Mouse (Mus musculus) left cerebral cortex, adult 18-20 months (tissue): Measurements from ENCODE around the gene Gm7030. TPM values are rescaled to one million over a fixed set of nuclear protein-coding genes. Genes with fewer than 3 reads are reported as not detected.
"Not testable (repeated sequence)": the region's sequence is repeated elsewhere in the genome, so short reads cannot be mapped to it uniquely, and the experiment has no call there.

Experiments
- DNase-seq, 2 experiments: peaks; one replicate each; pipeline ENCODE4 v3.0.0; 2021 to 2022; ENCODE audit warnings: low spot score in 2 of 2, mixed read lengths in 1 of 2
- total RNA-seq, 2 experiments: library from RNA; stranded (reverse); gene quantifications; 2 replicates each; pipeline ENCODE4 v1.2.3; 2021

The Gm7030 gene
- total RNA-seq, 2 experiments from 2014 or later: not detected

DNA sequence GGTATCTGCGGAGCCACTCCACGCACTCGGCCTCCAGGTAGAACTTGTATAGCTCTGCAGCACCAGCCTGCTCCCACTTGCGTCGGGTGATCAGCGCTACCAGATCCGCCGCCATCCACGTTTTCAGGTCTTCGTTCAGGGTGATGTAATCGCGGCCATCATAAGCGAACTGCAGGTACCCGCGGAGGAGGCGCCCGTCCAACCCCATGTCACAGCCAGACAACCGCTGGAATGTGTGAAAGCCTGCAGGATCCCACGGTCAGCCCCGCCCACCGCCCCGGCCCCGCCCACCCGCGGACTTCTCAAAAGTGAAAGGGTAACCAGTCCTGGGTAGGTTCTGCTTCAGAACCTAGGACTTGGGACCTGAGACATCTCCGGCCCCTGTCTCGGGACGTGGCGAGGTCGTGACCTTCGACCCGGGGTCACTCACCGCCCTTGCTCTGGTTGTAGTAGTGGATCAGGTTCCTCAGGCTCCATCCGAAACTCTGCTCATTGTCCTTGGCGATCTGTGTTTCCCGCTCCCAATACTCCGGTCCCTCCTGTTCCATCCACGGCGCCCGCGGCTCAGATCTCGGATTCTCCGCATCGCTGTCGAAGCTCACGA lies 45.9 kb downstream of the Gm7030 start:
- DNase-seq: peak in 1 of 2 experiments; percentile 27

DNA sequence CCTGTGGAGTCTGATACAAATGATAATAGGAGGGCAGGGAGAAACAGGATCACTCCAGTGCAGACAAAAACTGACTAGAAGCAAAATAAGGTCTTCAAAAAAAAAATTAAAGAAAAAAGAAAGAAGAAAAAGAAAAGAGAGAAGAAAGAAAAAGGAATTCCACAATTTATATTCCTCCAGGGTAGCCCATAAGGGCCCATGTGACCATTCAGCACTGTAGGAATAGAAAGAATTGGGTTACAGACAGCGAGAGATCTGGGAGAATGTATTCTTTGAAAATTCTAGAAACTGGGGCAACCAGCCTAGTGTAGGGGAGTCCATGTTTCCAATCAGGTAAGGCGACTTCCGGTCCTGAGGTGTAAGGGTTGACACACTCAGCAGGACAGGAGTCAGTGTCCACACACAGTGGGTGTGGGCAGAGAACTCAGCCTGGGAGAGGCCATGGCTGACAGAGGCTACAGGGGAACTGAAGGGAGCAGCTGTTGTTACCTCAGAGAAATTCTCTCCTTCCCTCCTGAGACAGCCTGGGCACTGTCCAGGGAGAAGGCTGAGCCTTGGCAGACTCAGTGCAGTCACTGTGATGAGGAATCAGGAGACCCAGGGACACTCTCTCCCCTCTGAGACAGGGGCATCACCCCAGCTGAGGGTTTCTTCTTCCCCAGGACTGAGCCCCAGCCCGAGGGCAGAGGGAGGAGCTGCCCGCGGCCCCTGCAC lies 46.5 kb downstream of the Gm7030 start:
- not testable (repeated sequence) for DNase-seq

DNA sequence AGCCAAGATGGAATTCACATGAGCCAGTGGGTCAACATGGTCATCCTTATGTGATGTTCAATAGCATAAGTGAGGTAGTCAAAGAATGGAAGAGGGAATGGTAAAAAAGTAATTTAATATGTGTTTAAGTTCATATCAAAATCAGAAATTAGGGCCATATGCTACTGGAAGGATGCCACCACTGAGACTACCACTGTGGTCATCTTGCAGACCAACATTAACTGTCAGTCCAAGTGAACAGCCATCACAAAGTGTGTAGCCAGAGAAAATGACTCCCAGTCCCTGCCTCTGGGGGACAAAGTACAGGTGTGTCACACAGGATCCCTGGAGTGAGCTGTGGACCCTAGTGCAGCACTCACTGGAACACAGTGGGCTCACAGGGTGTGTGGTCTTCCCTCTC lies 47.3 kb downstream of the Gm7030 start:
- not testable (repeated sequence) for DNase-seq

DNA sequence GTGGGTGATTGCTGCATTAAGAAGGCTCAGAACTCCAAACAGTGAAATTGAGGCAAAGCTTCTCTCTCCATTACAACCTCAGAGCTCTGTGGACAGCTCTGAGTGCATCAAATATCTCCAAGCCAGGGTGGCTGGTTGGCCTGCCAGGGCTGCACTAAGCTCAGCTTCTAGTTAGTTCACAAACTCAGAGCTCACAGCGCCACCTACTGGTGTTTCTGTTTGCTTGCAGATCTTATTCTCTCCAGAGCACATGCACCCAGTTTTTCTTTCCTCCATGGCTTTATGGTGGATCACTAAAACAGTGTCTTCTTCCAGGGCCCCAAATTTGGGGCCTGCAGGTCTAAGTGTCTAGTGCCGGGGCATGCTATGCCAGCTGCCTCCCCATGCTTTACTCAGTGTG lies 68.4 kb downstream of the Gm7030 start:
- peak; percentile 92 to 98 for DNase-seq

Other genes starting within 250 kb of the Gm7030 start
- 10 to 100 TPM; 30.6 to 32.3 TPM for gene Dhx16, start 249.6 kb downstream of the Gm7030 start, total RNA-seq
- 10 to 100 TPM; 56.4 to 57.5 TPM for gene 2310061I04Rik, start 232.0 kb downstream of the Gm7030 start, total RNA-seq
- gene Atat1, start 219.3 kb downstream of the Gm7030 start, total RNA-seq: 10 to 100 TPM; 53.6 to 56.3 TPM
- gene Mrps18b, start 213.0 kb downstream of the Gm7030 start, total RNA-seq: 10 to 100 TPM; 39.9 to 41.3 TPM
- gene Ppp1r10, start 213.0 kb downstream of the Gm7030 start, total RNA-seq: 10 to 100 TPM; 62.9 to 63.7 TPM
- gene Abcf1, start 159.7 kb downstream of the Gm7030 start, total RNA-seq: 10 to 100 TPM; 69.4 to 71.6 TPM
- 100 to 1,000 TPM; 195 to 197 TPM for gene Gnl1, start 149.6 kb downstream of the Gm7030 start, total RNA-seq
- gene Prr3, start 149.2 kb downstream of the Gm7030 start, total RNA-seq: 10 to 100 TPM; 36.6 to 37.5 TPM
- gene H2-T24, start 108.9 kb downstream of the Gm7030 start, total RNA-seq: 1 to 10 TPM; 1.5 to 2.2 TPM
- 10 to 100 TPM; 15.6 to 19.9 TPM for gene H2-T23, start 96.6 kb downstream of the Gm7030 start, total RNA-seq
- gene H2-T22, start 86.7 kb downstream of the Gm7030 start, total RNA-seq: 10 to 100 TPM; 18.5 to 20.8 TPM
- not detected for gene Gm6034, start 86.5 kb downstream of the Gm7030 start, total RNA-seq
- 1 to 10 TPM; 1.4 TPM for gene Gm11127, start 71.1 kb downstream of the Gm7030 start, total RNA-seq
- gene Gm19684, start 7.7 kb downstream of the Gm7030 start, total RNA-seq: not detected
- gene Gm8909, start 39.1 kb upstream of the Gm7030 start, total RNA-seq: not detected
- under 1 TPM in 1 of 2 experiments, not detected in 1; 0.37 TPM for gene H2-T3, start 60.9 kb upstream of the Gm7030 start, total RNA-seq
- 10 to 100 TPM; 39.3 to 43.6 TPM for gene Rpp21, start 128.6 kb upstream of the Gm7030 start, total RNA-seq
- gene Trim39, start 142.8 kb upstream of the Gm7030 start, total RNA-seq: 10 to 100 TPM; 22.9 to 25.7 TPM
- gene H2-M10.2, start 157.1 kb upstream of the Gm7030 start, total RNA-seq: not detected
- gene H2-M10.1, start 196.7 kb upstream of the Gm7030 start, total RNA-seq: not detected
- gene H2-M10.3, start 239.0 kb upstream of the Gm7030 start, total RNA-seq: not detected